Mouse (Mus musculus): ENCODE measurements around the gene Rara. TPM values are rescaled to one million over a fixed set of nuclear protein-coding genes. Genes with fewer than 3 reads are reported as not detected.
"Not testable (repeated sequence)": the region's sequence is repeated elsewhere in the genome, so short reads cannot be mapped to it uniquely, and the experiment has no call there.

Rara gene
- polyA plus RNA-seq, 1 experiment = 59.0 TPM

- WGBS = 58% methylated on average over 5 of the region's 5 CpGs
- H3K4me1 ChIP-seq (ENCODE audit: control insufficient read depth, insufficient read depth, low read length) = peaks cover 9% of the 10 kb centered on the region
- DNase-seq = no peak
- peak overlapping the region; percentile 58 for H3K4me3 ChIP-seq (replicated peaks; ENCODE audit: extremely low read depth, low read depth, low read length)
- TF ChIP-seq CTCF (IDR thresholded peaks at IDR 0.05; ENCODE audit: insufficient read depth, low read length) (no peak), POLR2A (IDR thresholded peaks at IDR 0.05; ENCODE audit: borderline replicate concordance, extremely low read depth, low read depth, low read length) (no peak)
Observed at GRCm38 (mm10) chr11:98907063-98907436, 20.6 kb upstream of the Rara start.

- WGBS = under 1% methylated on average over 49 of the region's 49 CpGs
- DNase-seq = peak; percentile 92
- TF ChIP-seq POLR2A (IDR thresholded peaks at IDR 0.05; ENCODE audit: borderline replicate concordance, extremely low read depth, low read depth, low read length) = 0 out of 2 replicates have a peak, but pooled peaks have one; percentile 26
- TF ChIP-seq CTCF (IDR thresholded peaks at IDR 0.05; ENCODE audit: insufficient read depth, low read length) = no peak
- H3K4me3 ChIP-seq (replicated peaks; ENCODE audit: extremely low read depth, low read depth, low read length) = peak within 1 kb of the TSS; percentile 58
- H3K4me1 ChIP-seq (ENCODE audit: control insufficient read depth, insufficient read depth, low read length) = peaks cover 9% of the 10 kb centered on the region
Observed at GRCm38 (mm10) chr11:98907437-98908173, 20.0 kb upstream of the Rara start, which contains the start of gene Cdc6. Gene Cdc6 (plus strand): TSS chr11:98907801.

GRCm38 (mm10) chr11:98909654-98910053, 18.0 kb upstream of the Rara start:
- peak; percentile 62 for DNase-seq
- Histone ChIP-seq H3K4me1 (ENCODE audit: control insufficient read depth, insufficient read depth, low read length) (peaks cover 9% of the 10 kb centered on the region), H3K4me3 (replicated peaks; ENCODE audit: extremely low read depth, low read depth, low read length) (no peak overlapping the region)
- 19% methylated on average over 6 of the region's 6 CpGs for WGBS
- peak; percentile 40 for TF ChIP-seq CTCF (IDR thresholded peaks at IDR 0.05; ENCODE audit: insufficient read depth, low read length)
- no peak for TF ChIP-seq POLR2A (IDR thresholded peaks at IDR 0.05; ENCODE audit: borderline replicate concordance, extremely low read depth, low read depth, low read length)

GRCm38 (mm10) chr11:98910415-98910814, 17.2 kb upstream of the Rara start:
- WGBS = 80% methylated on average over 11 of the region's 11 CpGs
- Histone ChIP-seq H3K4me3 (replicated peaks; ENCODE audit: extremely low read depth, low read depth, low read length) (no peak overlapping the region), H3K4me1 (ENCODE audit: control insufficient read depth, insufficient read depth, low read length) (peaks cover 8% of the 10 kb centered on the region)
- TF ChIP-seq CTCF (IDR thresholded peaks at IDR 0.05; ENCODE audit: insufficient read depth, low read length) (no peak), POLR2A (IDR thresholded peaks at IDR 0.05; ENCODE audit: borderline replicate concordance, extremely low read depth, low read depth, low read length) (no peak)
- no peak for DNase-seq

GRCm38 (mm10) chr11:98911498-98911897, 16.1 kb upstream of the Rara start:
- 87% methylated on average over 5 of the region's 5 CpGs for WGBS
- TF ChIP-seq POLR2A (IDR thresholded peaks at IDR 0.05; ENCODE audit: borderline replicate concordance, extremely low read depth, low read depth, low read length) (no peak), CTCF (IDR thresholded peaks at IDR 0.05; ENCODE audit: insufficient read depth, low read length) (no peak)
- no peak for DNase-seq
- Histone ChIP-seq H3K4me1 (ENCODE audit: control insufficient read depth, insufficient read depth, low read length) (peaks cover 7% of the 10 kb centered on the region), H3K4me3 (replicated peaks; ENCODE audit: extremely low read depth, low read depth, low read length) (no peak overlapping the region)

GRCm38 (mm10) chr11:98914196-98914595, 13.4 kb upstream of the Rara start:
- WGBS = 52% methylated on average over 11 of the region's 11 CpGs
- DNase-seq = no peak
- Histone ChIP-seq H3K4me3 (replicated peaks; ENCODE audit: extremely low read depth, low read depth, low read length) (no peak overlapping the region), H3K4me1 (ENCODE audit: control insufficient read depth, insufficient read depth, low read length) (no peaks in the 10 kb centered on the region)
- TF ChIP-seq CTCF (IDR thresholded peaks at IDR 0.05; ENCODE audit: insufficient read depth, low read length) (no peak), POLR2A (IDR thresholded peaks at IDR 0.05; ENCODE audit: borderline replicate concordance, extremely low read depth, low read depth, low read length) (no peak)

- DNase-seq; H3K4me3 ChIP-seq (replicated peaks; ENCODE audit: extremely low read depth, low read depth, low read length); H3K4me1 ChIP-seq (ENCODE audit: control insufficient read depth, insufficient read depth, low read length): not testable (repeated sequence)
- WGBS = 95% methylated on average over 3 of the region's 3 CpGs
Observed at GRCm38 (mm10) chr11:98916376-98916775, 11.2 kb upstream of the Rara start.

- 76% methylated on average over 13 of the region's 13 CpGs for WGBS
- H3K4me1 ChIP-seq (ENCODE audit: control insufficient read depth, insufficient read depth, low read length) = peaks cover 2% of the 10 kb centered on the region; the same call in 1 of the 2 replicates
- TF ChIP-seq POLR2A (IDR thresholded peaks at IDR 0.05; ENCODE audit: borderline replicate concordance, extremely low read depth, low read depth, low read length) (no peak), CTCF (IDR thresholded peaks at IDR 0.05; ENCODE audit: insufficient read depth, low read length) (no peak)
- H3K4me3 ChIP-seq (replicated peaks; ENCODE audit: extremely low read depth, low read depth, low read length) = no peak overlapping the region
- DNase-seq = no peak
Observed at GRCm38 (mm10) chr11:98917428-98918005, 10.1 kb upstream of the Rara start.

GRCm38 (mm10) chr11:98918231-98918630, 9.4 kb upstream of the Rara start:
- TF ChIP-seq CTCF (IDR thresholded peaks at IDR 0.05; ENCODE audit: insufficient read depth, low read length) (no peak), POLR2A (IDR thresholded peaks at IDR 0.05; ENCODE audit: borderline replicate concordance, extremely low read depth, low read depth, low read length) (no peak)
- DNase-seq = no peak

GRCm38 (mm10) chr11:98919009-98919408, 8.6 kb upstream of the Rara start:
- no peak for DNase-seq
- WGBS = 91% methylated on average over 11 of the region's 11 CpGs
- H3K4me3 ChIP-seq (replicated peaks; ENCODE audit: extremely low read depth, low read depth, low read length) = no peak overlapping the region
- no peak for TF ChIP-seq POLR2A (IDR thresholded peaks at IDR 0.05; ENCODE audit: borderline replicate concordance, extremely low read depth, low read depth, low read length)
- TF ChIP-seq CTCF (IDR thresholded peaks at IDR 0.05; ENCODE audit: insufficient read depth, low read length) = no peak
- peaks cover 11% of the 10 kb centered on the region; the same call in 1 of the 2 replicates for H3K4me1 ChIP-seq (ENCODE audit: control insufficient read depth, insufficient read depth, low read length)

More at GRCm38 (mm10) chr11:98918231-98918630, 9.4 kb upstream of the Rara start:
- WGBS = 44% methylated on average over 9 of the region's 9 CpGs
- Histone ChIP-seq H3K4me3 (replicated peaks; ENCODE audit: extremely low read depth, low read depth, low read length) (no peak overlapping the region), H3K4me1 (ENCODE audit: control insufficient read depth, insufficient read depth, low read length) (peaks cover 8% of the 10 kb centered on the region; the same call in 1 of the 2 replicates)
